Mouse (Mus musculus) adrenal gland, postnatal 10 days (tissue): ENCODE data around the gene Mpdz. TPM values are rescaled to one million over a fixed set of nuclear protein-coding genes. Genes with fewer than 3 reads are reported as not detected.

Source experiments
- DNase-seq: peaks from one replicate; pipeline ENCODE4 v3.0.0; 2021; ENCODE audit warnings: mixed read lengths
- long read RNA-seq, 2 experiments: library from polyadenylated mRNA; stranded (forward); transcript quantifications; one replicate each; pipeline ENCODE4 v2.0.0; 2021
- total RNA-seq, 2 experiments: library from RNA; stranded (reverse); gene quantifications; 2 replicates each; pipeline ENCODE4 v1.2.3; 2021

The Mpdz gene
- 10 to 100 TPM; 57.2 to 88.0 TPM for total RNA-seq
- long read RNA-seq, experiment 1, partial matches to known transcripts = 7 of 17 reads
- long read RNA-seq, experiment 1, other reads (novel, unspliced or antisense) = 9 of 17 reads
- long read RNA-seq, experiment 2, partial matches to known transcripts = 4 of 12 reads
- long read RNA-seq, experiment 2, other reads (novel, unspliced or antisense) = 8 of 12 reads

DNA sequence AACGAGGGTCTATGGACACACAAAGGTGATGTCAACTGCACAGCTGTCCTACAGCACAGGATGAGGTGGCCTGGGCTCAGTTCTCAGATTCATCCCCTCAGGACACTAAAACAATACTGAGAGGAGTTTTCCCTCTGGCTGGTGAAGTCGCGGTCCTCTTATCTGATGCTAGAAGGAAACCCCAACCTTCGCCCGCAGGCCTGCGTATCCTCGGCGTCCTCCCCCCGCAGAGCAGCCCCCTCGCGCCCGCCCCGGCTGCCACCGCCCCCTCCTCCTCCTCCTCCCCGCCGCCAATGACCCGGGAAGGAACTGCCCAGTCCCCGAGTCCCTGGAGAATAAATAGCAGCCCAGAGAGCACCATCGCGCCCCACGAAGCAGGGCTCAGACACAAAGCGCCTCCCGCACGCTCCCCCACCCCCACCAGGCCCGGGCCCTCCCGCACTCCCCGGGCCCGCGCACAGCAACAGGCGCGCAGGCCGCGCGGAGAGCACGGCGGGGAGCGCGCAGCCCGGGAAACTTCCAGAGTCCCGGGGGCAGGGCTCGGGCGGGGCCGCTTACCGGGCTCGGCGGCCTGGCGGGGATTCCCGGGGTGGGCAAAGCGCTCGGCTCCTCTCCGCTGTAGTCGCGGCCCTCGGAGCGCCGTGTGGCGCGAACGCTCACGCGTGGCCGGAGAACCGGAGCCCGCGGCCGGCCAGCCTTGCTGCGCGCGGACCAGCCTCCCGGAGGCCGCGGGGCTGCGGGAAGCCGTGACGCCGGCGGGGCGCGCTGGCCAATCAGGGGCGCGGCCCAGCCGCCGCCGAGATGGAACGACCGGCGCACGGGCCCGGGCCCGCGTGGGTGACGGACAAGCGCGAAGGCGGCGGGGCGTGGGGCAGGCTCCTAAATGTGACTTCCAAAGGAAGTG, at the start of gene Mpdz:
Gene Mpdz, minus strand, starts transcription at position 738 of the 904 bp plus-strand sequence.
- peak; percentile 87 for DNase-seq

GRCm38 (mm10) chr4:81490556-81490955, 47.9 kb upstream of the Mpdz start:
- no peak for DNase-seq

GRCm38 (mm10) chr4:81484603-81485002, 42.0 kb upstream of the Mpdz start:
- no peak for DNase-seq

GRCm38 (mm10) chr4:81483887-81484602, 41.4 kb upstream of the Mpdz start:
- no peak for DNase-seq

DNA sequence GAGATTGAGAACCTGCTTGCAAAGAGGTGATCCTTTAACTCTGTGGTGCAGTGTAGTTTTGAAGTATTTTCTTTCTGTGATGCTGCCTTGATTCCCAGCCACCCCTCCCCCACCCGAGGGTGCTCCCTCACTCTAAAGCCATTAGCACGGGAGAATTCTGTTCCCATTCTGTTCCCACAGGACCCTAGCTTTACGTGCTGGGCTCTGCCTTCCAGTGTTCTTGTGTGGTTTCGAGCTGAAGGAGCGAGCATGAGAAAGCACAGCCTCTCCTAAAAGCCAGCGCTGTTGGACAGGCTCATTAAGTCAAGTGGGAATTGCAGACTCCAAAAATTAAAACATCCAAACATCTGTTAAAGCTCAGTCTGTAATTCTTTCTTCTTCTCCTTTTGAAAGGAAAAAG, 40.5 kb upstream of the Mpdz start:
- peak; percentile 29 for DNase-seq

DNA sequence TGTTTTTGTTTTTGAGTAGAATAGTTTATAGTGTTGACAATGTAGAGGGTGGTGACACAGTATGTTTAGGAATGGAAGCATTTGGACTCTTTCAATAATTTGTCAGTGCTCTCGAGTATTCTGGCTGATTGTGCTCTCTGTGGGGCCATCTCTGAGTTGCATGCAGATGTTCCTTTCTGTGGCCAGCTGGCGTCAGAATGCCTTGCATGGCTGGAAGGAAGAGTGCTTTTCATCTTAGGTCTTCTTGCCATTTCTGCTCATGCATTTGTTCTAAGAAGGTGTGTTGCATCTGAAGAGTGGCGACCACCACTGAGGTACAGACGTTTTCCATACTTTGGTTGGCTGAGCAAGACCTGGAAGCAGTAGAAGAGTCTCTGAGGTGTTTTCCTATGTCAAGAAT, 24.2 kb upstream of the Mpdz start:
- DNase-seq = no peak

GRCm38 (mm10) chr4:81465172-81465571, 22.6 kb upstream of the Mpdz start:
- peak; percentile 42 for DNase-seq

DNA sequence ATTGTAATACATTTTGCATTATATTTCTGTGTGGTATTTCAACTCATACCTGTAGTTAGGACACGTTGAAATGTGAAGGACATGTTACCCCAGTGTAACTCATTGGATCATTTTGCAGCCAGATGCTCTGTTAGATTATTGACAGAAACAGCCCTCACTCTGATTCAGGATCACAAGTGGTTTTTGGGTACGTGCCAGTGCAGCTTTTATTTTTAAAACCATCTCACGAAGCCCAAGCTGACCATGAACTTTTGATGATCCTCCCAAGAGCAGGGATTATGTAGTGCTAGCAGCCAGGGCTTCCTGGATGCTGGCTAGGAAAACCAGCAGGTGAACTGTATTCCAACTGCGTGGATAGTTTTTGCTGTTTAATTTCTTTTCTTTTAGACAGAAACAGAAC, 19.6 kb upstream of the Mpdz start:
- peak; percentile 59 for DNase-seq

- DNase-seq = peak; percentile 59
These were observed 16.3 kb upstream of the Mpdz start for GRCm38 (mm10) chr4:81458921-81459320.

DNA sequence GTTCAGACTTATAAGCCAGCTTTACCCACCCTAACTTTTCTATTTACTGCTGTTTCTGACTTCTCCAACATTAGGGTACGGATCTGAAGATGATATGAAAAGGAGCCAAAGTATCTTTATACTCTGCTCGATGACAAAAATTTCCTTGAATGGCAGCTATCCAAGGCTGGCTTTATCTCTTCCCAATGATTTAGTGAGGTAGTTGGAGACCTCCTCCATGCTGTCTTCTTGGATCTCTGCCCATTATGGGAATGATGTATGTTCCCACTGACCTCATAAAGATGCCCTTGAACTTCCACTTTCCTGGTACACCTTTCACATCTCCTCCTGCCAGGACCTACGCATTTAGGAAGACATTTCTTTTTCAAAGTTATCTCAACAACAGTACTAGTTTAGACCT, 11.2 kb upstream of the Mpdz start:
- DNase-seq = peak; percentile 48

DNA sequence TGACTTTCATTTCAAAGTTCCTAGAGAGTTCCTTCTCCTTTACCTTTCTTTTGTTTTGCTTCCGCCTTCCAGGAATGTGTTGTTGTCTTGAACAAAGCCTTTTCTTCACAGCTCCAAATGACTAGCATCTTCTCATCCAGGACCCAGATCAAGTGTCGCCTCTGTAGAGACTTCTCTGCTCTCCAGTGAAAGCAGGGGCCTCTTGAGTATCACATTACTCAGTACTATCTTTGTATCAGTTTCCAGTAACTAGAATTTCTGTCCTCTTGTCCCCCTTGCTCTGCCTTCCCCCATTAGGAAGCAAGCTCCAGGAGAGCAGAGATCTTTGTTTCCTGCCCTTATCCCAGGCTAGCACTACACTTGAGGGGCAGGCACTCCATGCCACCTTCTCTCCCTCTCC, 9.6 kb upstream of the Mpdz start:
- DNase-seq = no peak

GRCm38 (mm10) chr4:81449413-81449812, 6.8 kb upstream of the Mpdz start:
- no peak for DNase-seq

DNA sequence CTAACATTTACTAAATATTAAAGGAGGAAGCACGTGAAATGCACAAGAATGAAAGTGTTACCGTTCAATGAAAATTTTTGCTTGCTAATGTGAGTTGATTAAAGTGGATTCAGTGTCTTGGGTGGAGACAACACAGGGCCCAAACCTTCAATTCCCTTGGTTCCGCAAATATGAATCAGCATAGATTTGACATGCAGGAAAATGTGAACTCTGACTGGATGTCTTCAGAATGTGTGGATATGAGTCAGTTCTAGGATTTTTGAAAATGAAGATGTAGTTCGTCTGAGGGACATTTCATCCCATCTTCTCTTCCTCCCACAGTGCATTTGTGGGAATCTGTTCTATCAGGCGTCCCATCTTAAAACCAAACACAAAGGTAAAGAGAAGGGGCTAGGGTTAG, 951 bp upstream of the Mpdz start:
- DNase-seq = no peak

DNA sequence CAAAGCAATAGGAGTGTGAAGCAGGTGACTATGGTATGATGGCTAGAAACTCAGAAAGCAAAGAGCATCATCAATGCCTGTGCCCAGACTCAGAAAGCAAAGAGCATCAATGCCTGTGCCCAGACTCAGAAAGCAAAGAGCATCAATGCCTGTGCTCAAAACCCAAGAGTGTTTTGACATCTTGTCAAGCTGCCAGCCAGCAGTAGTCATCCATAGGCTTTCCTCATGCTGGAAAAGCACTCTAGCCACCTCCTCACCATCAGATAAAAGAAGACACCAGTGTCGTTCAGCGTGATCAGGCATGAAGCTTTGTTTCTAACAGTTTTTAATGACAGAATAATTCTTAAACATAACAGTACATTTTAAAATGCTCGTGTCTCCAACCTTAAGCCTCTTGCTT, 8.7 kb downstream of the Mpdz start:
- no peak for DNase-seq

DNA sequence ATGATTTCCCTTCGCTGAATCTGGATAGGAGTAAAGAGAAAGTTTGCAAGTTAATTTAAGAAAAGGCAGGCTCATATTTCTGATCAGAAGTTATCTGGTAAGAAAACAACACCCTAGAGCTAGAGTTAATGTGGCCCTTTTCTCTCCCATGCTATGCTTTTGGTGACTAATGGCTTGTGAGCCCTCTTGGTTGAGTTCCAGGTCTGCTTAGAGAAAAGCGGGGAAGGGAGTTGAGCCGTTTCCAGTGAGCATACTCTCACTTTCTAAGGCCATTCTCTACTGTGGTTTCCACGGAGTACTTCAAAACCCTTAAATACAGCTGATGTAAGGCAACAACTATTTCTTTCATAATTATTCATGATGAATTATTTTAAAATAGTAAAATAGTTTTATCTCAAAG, 11.8 kb downstream of the Mpdz start:
- DNase-seq = no peak

- DNase-seq = peak; percentile 52
These were observed 12.5 kb downstream of the Mpdz start for GRCm38 (mm10) chr4:81430105-81430504.

GRCm38 (mm10) chr4:81429670-81430069, 12.9 kb downstream of the Mpdz start:
- peak; percentile 23 for DNase-seq

DNA sequence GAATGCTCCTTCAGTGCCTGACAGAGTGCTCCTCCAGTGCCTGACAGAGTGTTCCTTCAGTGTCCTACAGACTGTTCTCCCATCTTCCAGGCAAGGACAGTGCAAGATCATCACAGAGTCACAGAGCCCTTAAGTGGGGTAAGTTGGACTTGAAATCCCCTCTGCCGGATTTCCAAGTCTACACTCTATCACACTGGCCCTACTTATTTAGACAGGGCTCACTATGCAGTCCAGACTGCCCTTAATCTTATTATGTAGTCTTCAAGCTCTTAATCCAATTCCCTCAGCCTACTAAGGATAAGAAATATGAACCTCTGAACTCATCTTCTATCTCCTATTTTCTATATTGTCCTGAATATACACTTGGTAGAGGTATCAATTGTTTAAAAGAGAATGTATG, 19.1 kb downstream of the Mpdz start:
- no peak for DNase-seq

GRCm38 (mm10) chr4:81421621-81422020, 21.0 kb downstream of the Mpdz start:
- DNase-seq = no peak

DNA sequence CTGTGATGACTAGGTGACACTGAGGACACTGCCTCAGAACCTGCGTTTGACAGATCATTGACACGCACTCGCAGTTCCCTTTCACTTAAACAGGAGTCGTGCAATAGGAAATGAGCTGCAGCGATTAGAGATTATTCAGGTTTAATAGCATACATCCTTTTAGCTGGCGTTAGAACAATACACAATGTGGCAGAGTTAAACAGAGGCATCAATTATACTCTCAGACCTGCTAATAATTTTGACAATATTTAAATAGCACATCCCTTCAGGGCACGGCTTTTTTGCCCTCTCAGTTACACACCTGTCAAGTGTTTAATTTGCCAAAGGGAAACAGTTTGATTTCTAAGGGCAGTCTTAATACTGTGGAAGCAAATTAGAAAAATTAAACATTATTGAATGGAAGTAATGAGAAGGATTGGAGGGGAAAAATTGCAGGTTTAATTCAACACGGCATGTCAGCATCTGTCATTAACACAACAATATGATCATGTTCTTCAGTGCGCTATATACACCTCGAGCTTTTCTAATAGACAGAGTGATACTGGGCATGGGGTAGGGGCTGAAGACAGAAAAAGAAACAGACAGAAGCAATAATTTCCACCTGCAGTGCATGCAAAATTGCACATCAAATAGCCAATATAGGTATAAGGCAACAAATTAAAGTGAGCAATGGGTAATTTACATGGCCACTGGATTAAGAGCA, 27.1 kb downstream of the Mpdz start:
- no peak for DNase-seq

GRCm38 (mm10) chr4:81414684-81415323, 27.8 kb downstream of the Mpdz start:
- DNase-seq = no peak

- no peak for DNase-seq
These were observed 45.7 kb downstream of the Mpdz start for GRCm38 (mm10) chr4:81396883-81397282.
